Mouse (Mus musculus) granulocyte monocyte progenitor cell, adult 5-6 weeks (primary cell): ENCODE measurements at regions not wholly inside any gene's neighbourhood (a gene's known extent, or its start where the extent isn't known, plus 50 kb on each side); places are given as distances from the start of the nearest gene placed in this dataset.
"Not testable (repeated sequence)": the region's sequence is repeated elsewhere in the genome, so short reads cannot be mapped to it uniquely, and the experiment has no call there.

ENCODE experiments used
- ATAC-seq: replicated peaks from 2 replicates; pipeline ENCODE4 v1.8.0; 2016; ENCODE audit warnings: mild to moderate bottlenecking, moderate TSS enrichment, inconsistent platforms; ENCODE audit not compliant: poor library complexity, severe bottlenecking

- no peak for ATAC-seq
Observed at GRCm38 (mm10) chr13:5516088-5516487, 345.2 kb upstream of the Klf6 start.

- ATAC-seq: no peak
Observed at GRCm38 (mm10) chr13:5519181-5519580, 342.1 kb upstream of the Klf6 start.

GRCm38 (mm10) chr13:5519600-5519999 lies 341.7 kb upstream of the Klf6 start:
- ATAC-seq: no peak

- no peak for ATAC-seq
Observed at GRCm38 (mm10) chr13:5527400-5527799, 333.9 kb upstream of the Klf6 start.

- ATAC-seq: no peak
Observed at GRCm38 (mm10) chr13:5540321-5540720, 321.0 kb upstream of the Klf6 start.

GRCm38 (mm10) chr13:5545521-5545920 lies 315.8 kb upstream of the Klf6 start:
- ATAC-seq: no peak

- no peak for ATAC-seq
Observed at GRCm38 (mm10) chr13:5546011-5546410, 315.3 kb upstream of the Klf6 start.

GRCm38 (mm10) chr13:5546937-5547336 lies 314.3 kb upstream of the Klf6 start:
- ATAC-seq: no peak

GRCm38 (mm10) chr13:5548768-5549167 lies 312.5 kb upstream of the Klf6 start:
- ATAC-seq: no peak

GRCm38 (mm10) chr13:5549175-5549574 lies 312.1 kb upstream of the Klf6 start:
- ATAC-seq: no peak

- no peak for ATAC-seq
Observed at GRCm38 (mm10) chr13:5549747-5550146, 311.5 kb upstream of the Klf6 start.

- no peak for ATAC-seq
Observed at GRCm38 (mm10) chr13:5550354-5550753, 310.9 kb upstream of the Klf6 start.

- ATAC-seq: no peak
Observed at GRCm38 (mm10) chr13:5551131-5551530, 310.2 kb upstream of the Klf6 start.

- no peak for ATAC-seq
Observed at GRCm38 (mm10) chr13:5553461-5553860, 307.8 kb upstream of the Klf6 start.

- ATAC-seq: no peak
Observed at GRCm38 (mm10) chr13:5558095-5558494, 303.2 kb upstream of the Klf6 start.

- no peak for ATAC-seq
Observed at GRCm38 (mm10) chr13:5566479-5566878, 294.8 kb upstream of the Klf6 start.

GRCm38 (mm10) chr13:5566896-5567295 lies 294.4 kb upstream of the Klf6 start:
- ATAC-seq: no peak

GRCm38 (mm10) chr13:5569579-5569978 lies 291.7 kb upstream of the Klf6 start:
- no peak for ATAC-seq

GRCm38 (mm10) chr13:5570386-5570785 lies 290.9 kb upstream of the Klf6 start:
- no peak for ATAC-seq

GRCm38 (mm10) chr13:5576568-5576967 lies 284.7 kb upstream of the Klf6 start:
- ATAC-seq: no peak

- ATAC-seq: not testable (repeated sequence)
Observed at GRCm38 (mm10) chr13:5583681-5584080, 277.6 kb upstream of the Klf6 start.

GRCm38 (mm10) chr13:5587196-5587595 lies 274.1 kb upstream of the Klf6 start:
- ATAC-seq: no peak

- no peak for ATAC-seq
Observed at GRCm38 (mm10) chr13:5591286-5591685, 270.0 kb upstream of the Klf6 start.
